Mouse (Mus musculus): ENCODE results near the gene Lipt2. TPM values are rescaled to one million over a fixed set of nuclear protein-coding genes. Genes with fewer than 3 reads are reported as not detected.

Gene Lipt2
- polyA plus RNA-seq, 2 experiments, result 16.3 to 23.6 TPM

GRCm38 (mm10) chr7:100187601-100188000, 28.5 kb downstream of the Lipt2 start:
- peak; percentile 66 for DNase-seq (ENCODE audit: low spot score)
- no peak for TF ChIP-seq POLR2A (IDR thresholded peaks at IDR 0.05; ENCODE audit: borderline replicate concordance, extremely low read depth, insufficient read depth, insufficient read length)
- Histone ChIP-seq H3K9ac (ENCODE audit: low read depth, low read length, severe bottlenecking) (no peak overlapping the region), H3K4me2 (replicated peaks; ENCODE audit: low read depth, low read length, severe bottlenecking) (no peak overlapping the region), H3K4me1 (ENCODE audit: control insufficient read depth, insufficient read depth, low read length) (peaks cover 2% of the 10 kb centered on the region; the same call in 1 of the 2 replicates), H3K9me3 (ENCODE audit: control insufficient read depth, low read length) (no peaks in the 10 kb centered on the region), H3K27me3 (ENCODE audit: control insufficient read depth, insufficient read depth, low read length) (no peaks in the 10 kb centered on the region), H3K4me3 (replicated peaks; ENCODE audit: low read length) (no peak overlapping the region), H3K36me3 (ENCODE audit: control insufficient read depth, insufficient read depth, low read length) (no peaks in the 10 kb centered on the region), H3K27ac (replicated peaks; ENCODE audit: low read depth, low read length) (no peak overlapping the region)
- 24% methylated on average over 7 of the region's 7 CpGs for WGBS
- ATAC-seq (ENCODE audit: low FRiP score, low read depth), result 0 out of 2 replicates have a peak, but pooled peaks have one; percentile 23

- H3K27ac ChIP-seq (replicated peaks; ENCODE audit: low read depth, low read length), result no peak overlapping the region
- no peak overlapping the region for H3K4me3 ChIP-seq (replicated peaks; ENCODE audit: low read length)
- ATAC-seq (ENCODE audit: low FRiP score, low read depth), result no peak
- H3K36me3 ChIP-seq (ENCODE audit: control insufficient read depth, insufficient read depth, low read length), result no peaks in the 10 kb centered on the region
- no peak for DNase-seq (ENCODE audit: low spot score)
- WGBS, result 33% methylated on average over 4 of the region's 4 CpGs
- H3K9me3 ChIP-seq (ENCODE audit: control insufficient read depth, low read length), result no peaks in the 10 kb centered on the region
- no peaks in the 10 kb centered on the region for H3K27me3 ChIP-seq (ENCODE audit: control insufficient read depth, insufficient read depth, low read length)
- H3K4me2 ChIP-seq (replicated peaks; ENCODE audit: low read depth, low read length, severe bottlenecking), result no peak overlapping the region
- no peak for TF ChIP-seq POLR2A (IDR thresholded peaks at IDR 0.05; ENCODE audit: borderline replicate concordance, extremely low read depth, insufficient read depth, insufficient read length)
- peaks cover 2% of the 10 kb centered on the region; the same call in 1 of the 2 replicates for H3K4me1 ChIP-seq (ENCODE audit: control insufficient read depth, insufficient read depth, low read length)
- H3K9ac ChIP-seq (ENCODE audit: low read depth, low read length, severe bottlenecking), result no peak overlapping the region
Observed at GRCm38 (mm10) chr7:100190167-100190566, 31.1 kb downstream of the Lipt2 start.

GRCm38 (mm10) chr7:100190778-100191177, 31.7 kb downstream of the Lipt2 start:
- ATAC-seq (ENCODE audit: low FRiP score, low read depth), result no peak
- H3K4me1 ChIP-seq (ENCODE audit: control insufficient read depth, insufficient read depth, low read length), result peaks cover 2% of the 10 kb centered on the region; the same call in 1 of the 2 replicates
- H3K9me3 ChIP-seq (ENCODE audit: control insufficient read depth, low read length), result no peaks in the 10 kb centered on the region
- no peak for TF ChIP-seq POLR2A (IDR thresholded peaks at IDR 0.05; ENCODE audit: borderline replicate concordance, extremely low read depth, insufficient read depth, insufficient read length)
- WGBS, result 6% methylated on average over 4 of the region's 4 CpGs
- no peaks in the 10 kb centered on the region for H3K36me3 ChIP-seq (ENCODE audit: control insufficient read depth, insufficient read depth, low read length)
- no peak overlapping the region for H3K4me3 ChIP-seq (replicated peaks; ENCODE audit: low read length)
- no peaks in the 10 kb centered on the region for H3K27me3 ChIP-seq (ENCODE audit: control insufficient read depth, insufficient read depth, low read length)
- H3K27ac ChIP-seq (replicated peaks; ENCODE audit: low read depth, low read length), result no peak overlapping the region
- peak; percentile 73 for DNase-seq (ENCODE audit: low spot score)
- H3K4me2 ChIP-seq (replicated peaks; ENCODE audit: low read depth, low read length, severe bottlenecking), result no peak overlapping the region
- no peak overlapping the region for H3K9ac ChIP-seq (ENCODE audit: low read depth, low read length, severe bottlenecking)

GRCm38 (mm10) chr7:100201191-100201590, 42.1 kb downstream of the Lipt2 start:
- 48% methylated on average over 3 of the region's 3 CpGs for WGBS
- H3K4me3 ChIP-seq (replicated peaks; ENCODE audit: low read length), result no peak overlapping the region
- H3K4me1 ChIP-seq (ENCODE audit: control insufficient read depth, insufficient read depth, low read length), result no peaks in the 10 kb centered on the region
- TF ChIP-seq POLR2A (IDR thresholded peaks at IDR 0.05; ENCODE audit: borderline replicate concordance, extremely low read depth, insufficient read depth, insufficient read length), result no peak
- peak; percentile 58 for DNase-seq (ENCODE audit: low spot score)
- 0 out of 2 replicates have a peak, but pooled peaks have one; percentile 44 for ATAC-seq (ENCODE audit: low FRiP score, low read depth)
- H3K27me3 ChIP-seq (ENCODE audit: control insufficient read depth, insufficient read depth, low read length), result no peaks in the 10 kb centered on the region
- no peak overlapping the region for H3K27ac ChIP-seq (replicated peaks; ENCODE audit: low read depth, low read length)
- H3K9me3 ChIP-seq (ENCODE audit: control insufficient read depth, low read length), result no peaks in the 10 kb centered on the region
- H3K9ac ChIP-seq (ENCODE audit: low read depth, low read length, severe bottlenecking), result no peak overlapping the region
- no peaks in the 10 kb centered on the region for H3K36me3 ChIP-seq (ENCODE audit: control insufficient read depth, insufficient read depth, low read length)
- no peak overlapping the region for H3K4me2 ChIP-seq (replicated peaks; ENCODE audit: low read depth, low read length, severe bottlenecking)

GRCm38 (mm10) chr7:100203616-100204015, 44.5 kb downstream of the Lipt2 start:
- no peak overlapping the region for H3K9ac ChIP-seq (ENCODE audit: low read depth, low read length, severe bottlenecking)
- no peak overlapping the region for H3K4me3 ChIP-seq (replicated peaks; ENCODE audit: low read length)
- ATAC-seq (ENCODE audit: low FRiP score, low read depth) (no peak), DNase-seq (ENCODE audit: low spot score) (no peak)
- H3K4me1 ChIP-seq (ENCODE audit: control insufficient read depth, insufficient read depth, low read length), result no peaks in the 10 kb centered on the region
- TF ChIP-seq POLR2A (IDR thresholded peaks at IDR 0.05; ENCODE audit: borderline replicate concordance, extremely low read depth, insufficient read depth, insufficient read length), result no peak
- WGBS, result 61% methylated on average over 3 of the region's 3 CpGs
- no peak overlapping the region for H3K27ac ChIP-seq (replicated peaks; ENCODE audit: low read depth, low read length)
- H3K4me2 ChIP-seq (replicated peaks; ENCODE audit: low read depth, low read length, severe bottlenecking), result no peak overlapping the region
- H3K9me3 ChIP-seq (ENCODE audit: control insufficient read depth, low read length), result no peaks in the 10 kb centered on the region
- no peaks in the 10 kb centered on the region for H3K27me3 ChIP-seq (ENCODE audit: control insufficient read depth, insufficient read depth, low read length)
- no peaks in the 10 kb centered on the region for H3K36me3 ChIP-seq (ENCODE audit: control insufficient read depth, insufficient read depth, low read length)

GRCm38 (mm10) chr7:100204871-100205270, 45.8 kb downstream of the Lipt2 start:
- no peak overlapping the region for H3K27ac ChIP-seq (replicated peaks; ENCODE audit: low read depth, low read length)
- no peak for ATAC-seq (ENCODE audit: low FRiP score, low read depth)
- no peak for DNase-seq (ENCODE audit: low spot score)
- no peaks in the 10 kb centered on the region for H3K4me1 ChIP-seq (ENCODE audit: control insufficient read depth, insufficient read depth, low read length)
- no peak overlapping the region for H3K9ac ChIP-seq (ENCODE audit: low read depth, low read length, severe bottlenecking)
- no peaks in the 10 kb centered on the region for H3K36me3 ChIP-seq (ENCODE audit: control insufficient read depth, insufficient read depth, low read length)
- whole genome bisulfite sequencing, result 41% methylated on average over 6 of the region's 6 CpGs
- H3K9me3 ChIP-seq (ENCODE audit: control insufficient read depth, low read length), result no peaks in the 10 kb centered on the region
- no peaks in the 10 kb centered on the region for H3K27me3 ChIP-seq (ENCODE audit: control insufficient read depth, insufficient read depth, low read length)
- no peak overlapping the region for H3K4me2 ChIP-seq (replicated peaks; ENCODE audit: low read depth, low read length, severe bottlenecking)
- no peak for TF ChIP-seq POLR2A (IDR thresholded peaks at IDR 0.05; ENCODE audit: borderline replicate concordance, extremely low read depth, insufficient read depth, insufficient read length)
- no peak overlapping the region for H3K4me3 ChIP-seq (replicated peaks; ENCODE audit: low read length)
